Mouse (Mus musculus) activated CD4-positive, CD25-positive, alpha-beta regulatory T cell, adult 4 months (primary cell): ENCODE results near the gene Csde1. TPM values are rescaled to one million over a fixed set of nuclear protein-coding genes. Genes with fewer than 3 reads are reported as not detected.

Source experiments
- ATAC-seq: one replicate; pipeline ENCODE4 v1.8.0; 2017
- polyA plus RNA-seq, 2 experiments: library from polyadenylated mRNA; unstranded; fragments of 100-300 nt; shearing (Covaris generic); gene quantifications; one replicate each; pipeline ENCODE4 v1.2.1; 2017

The Csde1 gene
- 100 to 1,000 TPM; 512 to 583 TPM for polyA plus RNA-seq

- peak; percentile 87 for ATAC-seq
Observed at GRCm38 (mm10) chr3:103020249-103020942, at the start of gene Csde1. TSS of gene Csde1 (plus strand) at chr3:103020426.

- no peak for ATAC-seq
Observed at GRCm38 (mm10) chr3:102970508-102970907, 49.7 kb upstream of the Csde1 start.

- no peak for ATAC-seq
Observed at GRCm38 (mm10) chr3:102976906-102977305, 43.3 kb upstream of the Csde1 start.

- ATAC-seq = no peak
Observed at GRCm38 (mm10) chr3:102979550-102980348, 40.5 kb upstream of the Csde1 start.

- ATAC-seq = no peak
Observed at GRCm38 (mm10) chr3:102980349-102980736, 39.9 kb upstream of the Csde1 start.

GRCm38 (mm10) chr3:102991041-102991440 is 29.2 kb upstream of the Csde1 start:
- no peak for ATAC-seq

GRCm38 (mm10) chr3:102992936-102993335 is 27.3 kb upstream of the Csde1 start:
- no peak for ATAC-seq

GRCm38 (mm10) chr3:102995233-102995604 is 25.0 kb upstream of the Csde1 start:
- ATAC-seq = no peak

GRCm38 (mm10) chr3:102995605-102996321 is 24.5 kb upstream of the Csde1 start, which contains the start of gene Sike1:
TSS of gene Sike1 (plus strand) at chr3:102995708.
- ATAC-seq = peak; percentile 94

GRCm38 (mm10) chr3:102997036-102997435 is 23.2 kb upstream of the Csde1 start:
- ATAC-seq = no peak

- no peak for ATAC-seq
Observed at GRCm38 (mm10) chr3:102997591-102997990, 22.6 kb upstream of the Csde1 start.

GRCm38 (mm10) chr3:103001595-103001994 is 18.6 kb upstream of the Csde1 start:
- no peak for ATAC-seq

- ATAC-seq = no peak
Observed at GRCm38 (mm10) chr3:103017350-103017749, 2.9 kb upstream of the Csde1 start.

- ATAC-seq = no peak
Observed at GRCm38 (mm10) chr3:103019462-103019861, 764 bp upstream of the Csde1 start.

GRCm38 (mm10) chr3:103020943-103021638 is 865 bp downstream of the Csde1 start:
- peak; percentile 57 for ATAC-seq

GRCm38 (mm10) chr3:103026174-103026573 is 5.9 kb downstream of the Csde1 start:
- ATAC-seq = peak; percentile 71

GRCm38 (mm10) chr3:103040285-103040684 is 20.1 kb downstream of the Csde1 start:
- no peak for ATAC-seq

- no peak for ATAC-seq
Observed at GRCm38 (mm10) chr3:103040861-103041379, 20.7 kb downstream of the Csde1 start.

- ATAC-seq = no peak
Observed at GRCm38 (mm10) chr3:103056016-103056595, 35.9 kb downstream of the Csde1 start.

GRCm38 (mm10) chr3:103057752-103058151 is 37.5 kb downstream of the Csde1 start:
- ATAC-seq = no peak

GRCm38 (mm10) chr3:103058207-103059157 is 38.3 kb downstream of the Csde1 start, which contains the start of gene Nras:
TSS of gene Nras (plus strand) at chr3:103058285.
- peak; percentile 94 for ATAC-seq
